Mouse (Mus musculus): ENCODE measurements around the gene Patj. TPM values are rescaled to one million over a fixed set of nuclear protein-coding genes. Genes with fewer than 3 reads are reported as not detected.
"Not testable (repeated sequence)": the region's sequence is repeated elsewhere in the genome, so short reads cannot be mapped to it uniquely, and the experiment has no call there.

Patj gene
- polyA plus RNA-seq, 1 experiment from 2014 or later, result 12.3 TPM

DNA sequence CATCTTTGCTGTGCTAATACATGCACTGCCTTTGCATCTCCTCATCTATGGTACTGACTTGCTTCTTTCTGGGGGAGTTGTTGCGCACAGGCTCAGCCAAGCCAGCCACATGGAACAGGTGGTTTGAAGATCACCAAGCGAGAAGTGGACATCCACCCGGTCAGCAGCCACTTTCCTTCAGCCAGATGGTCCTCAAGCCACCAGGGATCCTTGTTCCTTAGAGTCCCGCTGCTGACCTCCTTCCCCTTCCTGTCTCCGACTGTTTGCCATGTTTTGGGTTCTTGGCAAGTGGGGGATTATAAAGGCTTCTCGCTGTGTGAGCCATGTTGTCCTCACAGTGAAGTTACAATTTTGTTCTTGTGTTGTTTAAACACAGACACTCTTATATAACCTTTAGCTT, 223.6 kb downstream of the Patj start:
- Histone ChIP-seq H3K36me3 (ENCODE audit: control insufficient read depth, insufficient read depth, low read length) (no peaks in the 10 kb centered on the region), H3K9ac (ENCODE audit: low read length) (no peak overlapping the region), H3K4me2 (ENCODE audit: low read depth, low read length, severe bottlenecking) (no peak overlapping the region), H3K27me3 (ENCODE audit: control insufficient read depth, insufficient read depth, low read length) (no peaks in the 10 kb centered on the region), H3K4me3 (ENCODE audit: low read depth, low read length) (no peak overlapping the region), H3K4me1 (replicated peaks; ENCODE audit: control insufficient read depth, insufficient read depth, low read length) (0 out of 2 replicates have a peak, but pooled peaks cover 2% of the 10 kb centered on the region), H3K9me3 (ENCODE audit: control insufficient read depth, low read length) (no peaks in the 10 kb centered on the region), H3K27ac (ENCODE audit: low read depth, low read length) (no peak overlapping the region)
- ATAC-seq (replicated peaks; ENCODE audit: low FRiP score) (no peak), DNase-seq (ENCODE audit: low spot score) (no peak)
- 85% methylated on average over 6 of the region's 6 CpGs for WGBS

DNA sequence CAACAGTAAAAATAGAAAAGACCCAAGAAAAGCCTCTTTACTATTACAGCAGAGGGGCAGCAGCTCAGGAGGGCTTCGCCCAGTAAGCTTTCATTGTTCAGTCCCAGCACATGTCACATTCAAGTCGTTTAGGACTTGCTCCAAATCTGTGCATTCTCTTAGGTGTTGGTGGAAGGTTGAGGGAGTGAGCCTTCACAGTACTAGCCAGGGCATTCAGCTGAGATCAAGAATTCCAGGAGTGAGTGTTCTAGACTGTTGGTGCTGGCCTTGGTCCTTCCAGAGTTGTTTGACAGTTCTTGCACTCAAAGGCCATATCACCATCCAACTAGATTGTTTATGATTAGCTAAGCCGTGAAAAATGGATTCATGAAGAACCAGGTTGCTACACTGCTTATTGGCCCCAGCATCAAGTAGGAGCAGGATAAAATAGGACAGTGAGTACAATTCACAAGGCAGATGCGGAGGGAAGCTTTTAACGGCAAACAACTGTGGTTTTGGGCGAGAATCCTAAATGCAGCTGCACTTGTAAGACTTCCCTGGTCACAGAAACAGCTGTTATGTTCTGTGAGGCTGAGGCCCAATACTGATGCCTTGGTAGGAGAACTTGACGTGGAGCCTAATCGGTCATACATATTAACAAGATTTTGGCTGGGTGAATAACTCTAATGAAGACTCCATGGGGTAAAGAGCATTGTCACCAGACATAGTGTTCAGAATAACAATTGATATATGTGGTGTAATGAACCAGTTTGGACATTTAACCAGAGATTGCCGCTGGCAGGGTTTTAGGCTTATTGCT, 225.6 kb downstream of the Patj start:
- DNase-seq (ENCODE audit: low spot score) (no peak), ATAC-seq (replicated peaks; ENCODE audit: low FRiP score) (no peak)
- Histone ChIP-seq H3K9ac (ENCODE audit: low read length) (no peak overlapping the region), H3K27ac (ENCODE audit: low read depth, low read length) (no peak overlapping the region), H3K4me1 (replicated peaks; ENCODE audit: control insufficient read depth, insufficient read depth, low read length) (0 out of 2 replicates have a peak, but pooled peaks cover 2% of the 10 kb centered on the region), H3K4me3 (ENCODE audit: low read depth, low read length) (no peak overlapping the region), H3K27me3 (ENCODE audit: control insufficient read depth, insufficient read depth, low read length) (no peaks in the 10 kb centered on the region), H3K36me3 (ENCODE audit: control insufficient read depth, insufficient read depth, low read length) (no peaks in the 10 kb centered on the region), H3K4me2 (ENCODE audit: low read depth, low read length, severe bottlenecking) (no peak overlapping the region), H3K9me3 (ENCODE audit: control insufficient read depth, low read length) (no peaks in the 10 kb centered on the region)
- WGBS, result 82% methylated on average over 9 of the region's 9 CpGs

GRCm38 (mm10) chr4:98622180-98622579, 226.6 kb downstream of the Patj start:
- ATAC-seq (replicated peaks; ENCODE audit: low FRiP score) (no peak), DNase-seq (ENCODE audit: low spot score) (no peak)
- H3K9ac ChIP-seq (ENCODE audit: low read length), result no peak overlapping the region
- no peak overlapping the region for H3K4me2 ChIP-seq (ENCODE audit: low read depth, low read length, severe bottlenecking)
- H3K36me3 ChIP-seq (ENCODE audit: control insufficient read depth, insufficient read depth, low read length), result no peaks in the 10 kb centered on the region
- 0 out of 2 replicates have a peak, but pooled peaks cover 2% of the 10 kb centered on the region for H3K4me1 ChIP-seq (replicated peaks; ENCODE audit: control insufficient read depth, insufficient read depth, low read length)
- H3K9me3 ChIP-seq (ENCODE audit: control insufficient read depth, low read length), result no peaks in the 10 kb centered on the region
- no peaks in the 10 kb centered on the region for H3K27me3 ChIP-seq (ENCODE audit: control insufficient read depth, insufficient read depth, low read length)
- no peak overlapping the region for H3K27ac ChIP-seq (ENCODE audit: low read depth, low read length)
- H3K4me3 ChIP-seq (ENCODE audit: low read depth, low read length), result no peak overlapping the region
- whole genome bisulfite sequencing, result 77% methylated on average over 1 of the region's 1 CpGs

- WGBS, result 39% methylated on average over 3 of the region's 3 CpGs
- peak; percentile 56; the same call in 1 of the 2 replicates for ATAC-seq (replicated peaks; ENCODE audit: low FRiP score)
- no peak overlapping the region for H3K27ac ChIP-seq (ENCODE audit: low read depth, low read length)
Measured at GRCm38 (mm10) chr4:98622996-98623673, 227.6 kb downstream of the Patj start.

GRCm38 (mm10) chr4:98628286-98628685, 232.7 kb downstream of the Patj start:
- H3K9me3 ChIP-seq (ENCODE audit: control insufficient read depth, low read length), result no peaks in the 10 kb centered on the region
- no peak overlapping the region for H3K27ac ChIP-seq (ENCODE audit: low read depth, low read length)
- H3K9ac ChIP-seq (ENCODE audit: low read length), result no peak overlapping the region
- 0 out of 2 replicates have a peak, but pooled peaks cover 2% of the 10 kb centered on the region for H3K4me1 ChIP-seq (replicated peaks; ENCODE audit: control insufficient read depth, insufficient read depth, low read length)
- 86% methylated on average over 6 of the region's 6 CpGs for WGBS
- DNase-seq (ENCODE audit: low spot score) (no peak), ATAC-seq (replicated peaks; ENCODE audit: low FRiP score) (no peak)
- H3K4me2 ChIP-seq (ENCODE audit: low read depth, low read length, severe bottlenecking), result no peak overlapping the region
- no peaks in the 10 kb centered on the region for H3K36me3 ChIP-seq (ENCODE audit: control insufficient read depth, insufficient read depth, low read length)
- H3K4me3 ChIP-seq (ENCODE audit: low read depth, low read length), result no peak overlapping the region
- H3K27me3 ChIP-seq (ENCODE audit: control insufficient read depth, insufficient read depth, low read length), result no peaks in the 10 kb centered on the region

More at GRCm38 (mm10) chr4:98622996-98623673, 227.6 kb downstream of the Patj start:
- no peak overlapping the region for H3K4me3 ChIP-seq (ENCODE audit: low read depth, low read length)
- no peaks in the 10 kb centered on the region for H3K9me3 ChIP-seq (ENCODE audit: control insufficient read depth, low read length)
- 0 out of 2 replicates have a peak, but pooled peaks cover 2% of the 10 kb centered on the region for H3K4me1 ChIP-seq (replicated peaks; ENCODE audit: control insufficient read depth, insufficient read depth, low read length)
- no peak overlapping the region for H3K9ac ChIP-seq (ENCODE audit: low read length)
- H3K4me2 ChIP-seq (ENCODE audit: low read depth, low read length, severe bottlenecking), result no peak overlapping the region
- no peak for DNase-seq (ENCODE audit: low spot score)
- no peaks in the 10 kb centered on the region for H3K27me3 ChIP-seq (ENCODE audit: control insufficient read depth, insufficient read depth, low read length)
- no peaks in the 10 kb centered on the region for H3K36me3 ChIP-seq (ENCODE audit: control insufficient read depth, insufficient read depth, low read length)

DNA sequence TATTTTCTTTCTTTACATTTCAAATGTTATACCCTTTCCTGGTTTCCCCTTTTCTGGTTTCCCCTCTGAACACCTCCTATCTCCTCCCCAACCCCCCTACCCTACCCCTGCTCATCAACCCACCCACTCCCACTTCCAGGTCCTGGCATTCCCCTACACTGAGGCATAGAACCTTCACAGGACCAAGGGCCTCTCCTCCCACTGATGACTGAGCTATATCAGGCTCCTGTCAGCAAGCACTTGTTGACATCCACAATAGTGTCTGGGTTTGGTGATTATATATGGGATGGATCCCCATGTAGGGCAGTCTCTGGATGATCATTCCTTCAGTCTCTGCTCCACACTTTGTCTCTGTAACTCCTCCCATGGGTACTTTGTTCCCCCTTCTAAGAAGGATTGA, 233.6 kb downstream of the Patj start:
- ATAC-seq (replicated peaks; ENCODE audit: low FRiP score); DNase-seq (ENCODE audit: low spot score); H3K27ac ChIP-seq (ENCODE audit: low read depth, low read length); H3K4me1 ChIP-seq (replicated peaks; ENCODE audit: control insufficient read depth, insufficient read depth, low read length); H3K4me3 ChIP-seq (ENCODE audit: low read depth, low read length); H3K36me3 ChIP-seq (ENCODE audit: control insufficient read depth, insufficient read depth, low read length); H3K27me3 ChIP-seq (ENCODE audit: control insufficient read depth, insufficient read depth, low read length); H3K9me3 ChIP-seq (ENCODE audit: control insufficient read depth, low read length); H3K9ac ChIP-seq (ENCODE audit: low read length); H3K4me2 ChIP-seq (ENCODE audit: low read depth, low read length, severe bottlenecking): not testable (repeated sequence)

DNA sequence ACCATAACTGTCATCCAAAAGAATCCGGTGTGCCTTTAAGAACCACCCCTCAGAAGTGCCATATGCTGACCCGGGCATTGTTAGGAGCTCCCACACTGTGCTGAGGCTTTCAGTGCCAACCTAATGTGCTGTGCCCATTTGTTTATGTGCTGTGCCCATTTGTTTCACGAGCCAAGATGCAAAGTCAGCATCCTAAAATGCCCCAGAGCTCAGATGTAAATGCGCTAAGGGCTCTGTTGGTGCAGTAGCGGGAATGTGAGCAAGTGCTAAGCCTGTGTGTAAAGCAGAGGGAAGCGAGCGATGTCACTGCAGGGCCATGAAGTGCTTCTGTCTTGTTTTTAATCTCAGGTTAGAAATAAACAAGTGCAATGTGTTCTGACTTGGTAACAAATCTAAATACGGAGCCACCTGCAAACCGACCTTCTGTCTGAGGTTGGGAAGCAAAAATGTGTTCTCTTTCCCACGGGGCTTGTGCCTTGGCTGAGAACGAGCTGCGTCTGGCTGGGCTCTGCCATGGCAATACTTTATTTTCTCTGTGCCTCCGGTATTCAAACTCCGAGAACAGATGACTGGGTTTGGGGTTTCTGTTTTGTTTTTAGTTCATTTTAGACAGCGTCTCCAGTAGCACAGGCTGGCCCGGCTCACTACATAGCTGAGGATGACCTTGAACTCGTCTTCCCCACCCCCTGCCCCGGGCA, 239.7 kb downstream of the Patj start:
- Histone ChIP-seq H3K4me3 (ENCODE audit: low read depth, low read length) (no peak overlapping the region), H3K4me1 (replicated peaks; ENCODE audit: control insufficient read depth, insufficient read depth, low read length) (no peaks in the 10 kb centered on the region), H3K9me3 (ENCODE audit: control insufficient read depth, low read length) (no peaks in the 10 kb centered on the region), H3K27me3 (ENCODE audit: control insufficient read depth, insufficient read depth, low read length) (no peaks in the 10 kb centered on the region), H3K27ac (ENCODE audit: low read depth, low read length) (no peak overlapping the region), H3K9ac (ENCODE audit: low read length) (no peak overlapping the region), H3K36me3 (ENCODE audit: control insufficient read depth, insufficient read depth, low read length) (no peaks in the 10 kb centered on the region), H3K4me2 (ENCODE audit: low read depth, low read length, severe bottlenecking) (no peak overlapping the region)
- ATAC-seq (replicated peaks; ENCODE audit: low FRiP score), result no peak
- 90% methylated on average over 18 of the region's 18 CpGs for WGBS
- DNase-seq (ENCODE audit: low spot score), result no peak

- no peaks in the 10 kb centered on the region for H3K4me1 ChIP-seq (replicated peaks; ENCODE audit: control insufficient read depth, insufficient read depth, low read length)
- H3K27me3 ChIP-seq (ENCODE audit: control insufficient read depth, insufficient read depth, low read length), result no peaks in the 10 kb centered on the region
- no peaks in the 10 kb centered on the region for H3K9me3 ChIP-seq (ENCODE audit: control insufficient read depth, low read length)
- no peak overlapping the region for H3K27ac ChIP-seq (ENCODE audit: low read depth, low read length)
- H3K9ac ChIP-seq (ENCODE audit: low read length), result no peak overlapping the region
- DNase-seq (ENCODE audit: low spot score) (no peak), ATAC-seq (replicated peaks; ENCODE audit: low FRiP score) (no peak)
- no peaks in the 10 kb centered on the region for H3K36me3 ChIP-seq (ENCODE audit: control insufficient read depth, insufficient read depth, low read length)
- WGBS, result 91% methylated on average over 8 of the region's 8 CpGs
- H3K4me3 ChIP-seq (ENCODE audit: low read depth, low read length), result no peak overlapping the region
- no peak overlapping the region for H3K4me2 ChIP-seq (ENCODE audit: low read depth, low read length, severe bottlenecking)
Measured at GRCm38 (mm10) chr4:98638731-98639130, 243.1 kb downstream of the Patj start.
